Mouse (Mus musculus) testis, adult 2 months (tissue): ENCODE measurements around the gene Cort. TPM values are rescaled to one million over a fixed set of nuclear protein-coding genes. Genes with fewer than 3 reads are reported as not detected.

Source experiments
- H3K27ac ChIP-seq: fragments of 200-500 bp; 2 replicates; pipeline ENCODE4 v1.5.1; 2012; ENCODE audit warnings: low read depth, low read length; ENCODE audit not compliant: control insufficient read depth, insufficient read depth
- H3K27me3 ChIP-seq: fragments of 200-500 bp; 2 replicates; pipeline ENCODE4 v1.6.1; 2012; ENCODE audit warnings: mild to moderate bottlenecking, low read length, moderate library complexity; ENCODE audit not compliant: control insufficient read depth, insufficient read depth
- H3K36me3 ChIP-seq: fragments of 200-500 bp; 2 replicates; pipeline ENCODE4 v1.6.1; 2012; ENCODE audit warnings: mild to moderate bottlenecking, low read length; ENCODE audit not compliant: control insufficient read depth, insufficient read depth
- H3K4me1 ChIP-seq: fragments of 200-500 bp; 2 replicates; pipeline ENCODE4 v1.6.1; 2012; ENCODE audit warnings: low read length; ENCODE audit not compliant: control insufficient read depth, insufficient read depth
- H3K4me3 ChIP-seq: fragments of 200-500 bp; 2 replicates; pipeline ENCODE4 v1.5.1; 2012; ENCODE audit warnings: low read depth, mild to moderate bottlenecking, low read length, moderate library complexity, mixed read lengths; ENCODE audit not compliant: control insufficient read depth
- CTCF ChIP-seq: fragments of 200-500 bp; IDR thresholded peaks from 2 replicates; pipeline ENCODE4 v1.5.1; 2012; ENCODE audit warnings: low read depth, mild to moderate bottlenecking, inconsistent platforms, low read length, moderate library complexity; ENCODE audit not compliant: control insufficient read depth, insufficient read depth, insufficient replicate concordance
- POLR2A ChIP-seq: fragments of 200-500 bp; IDR thresholded peaks from 2 replicates; pipeline ENCODE4 v1.6.1; 2012; ENCODE audit warnings: low read depth, mild to moderate bottlenecking, inconsistent platforms, low read length, moderate library complexity; ENCODE audit not compliant: control insufficient read depth
- polyA plus RNA-seq: library from polyadenylated mRNA; depleted of rRNA; stranded (reverse); fragments of >200 nt; gene quantifications from 2 replicates; pipeline ENCODE4 v1.2.3, GENCODE M21; 2012; rRNA removed

Cort gene
- polyA plus RNA-seq, 1 experiment = not detected

GRCm38 (mm10) chr4:149081528-149081927 lies 45.0 kb downstream of the Cort start:
- no peak for TF ChIP-seq POLR2A
- no peak for TF ChIP-seq CTCF
- Histone ChIP-seq H3K4me1 (no peaks in the 10 kb centered on the region; the same call in 1 of the 2 replicates), H3K27me3 (no peaks in the 10 kb centered on the region), H3K36me3 (no peaks in the 10 kb centered on the region), H3K4me3 (no peak overlapping the region), H3K27ac (peak overlapping the region; percentile 33; the same call in 1 of the 2 replicates)

- no peaks in the 10 kb centered on the region; the same call in 1 of the 2 replicates for H3K4me1 ChIP-seq
- no peak overlapping the region for H3K27ac ChIP-seq
- no peaks in the 10 kb centered on the region for H3K27me3 ChIP-seq
- H3K36me3 ChIP-seq = no peaks in the 10 kb centered on the region
- TF ChIP-seq POLR2A = no peak
- no peak for TF ChIP-seq CTCF
- H3K4me3 ChIP-seq = no peak overlapping the region
These were observed 46.5 kb downstream of the Cort start for GRCm38 (mm10) chr4:149080111-149080510.

DNA sequence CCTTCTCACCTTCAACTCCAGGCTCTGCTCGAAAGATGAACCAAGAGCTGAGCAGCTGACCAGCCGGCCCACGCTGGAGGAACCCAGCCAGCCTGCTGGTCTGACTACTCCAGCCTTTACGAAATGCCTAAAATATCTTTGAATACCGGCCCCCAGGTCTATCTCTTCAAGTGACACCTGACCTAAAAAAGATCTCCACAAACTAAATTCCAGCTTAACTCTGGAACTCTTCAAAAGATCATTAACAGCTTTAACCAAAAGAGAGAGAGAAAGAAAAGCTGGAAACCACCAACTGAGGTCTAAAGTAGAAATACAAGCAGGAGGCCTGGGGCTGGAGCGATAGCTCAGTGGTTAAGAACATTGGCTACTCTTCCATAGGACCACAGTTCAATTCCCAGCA lies 46.9 kb downstream of the Cort start:
- H3K4me3 ChIP-seq = no peak overlapping the region

GRCm38 (mm10) chr4:149078261-149078660 lies 48.3 kb downstream of the Cort start:
- Histone ChIP-seq H3K4me3 (no peak overlapping the region), H3K27ac (no peak overlapping the region), H3K27me3 (no peaks in the 10 kb centered on the region), H3K4me1 (no peaks in the 10 kb centered on the region; the same call in 1 of the 2 replicates), H3K36me3 (no peaks in the 10 kb centered on the region; the same call in 1 of the 2 replicates)
- no peak for TF ChIP-seq CTCF
- TF ChIP-seq POLR2A = no peak

More for the DNA sequence above, 46.9 kb downstream of the Cort start:
- no peak for TF ChIP-seq POLR2A
- no peak for TF ChIP-seq CTCF
- Histone ChIP-seq H3K27ac (no peak overlapping the region), H3K27me3 (no peaks in the 10 kb centered on the region), H3K36me3 (no peaks in the 10 kb centered on the region; the same call in 1 of the 2 replicates), H3K4me1 (no peaks in the 10 kb centered on the region; the same call in 1 of the 2 replicates)

DNA sequence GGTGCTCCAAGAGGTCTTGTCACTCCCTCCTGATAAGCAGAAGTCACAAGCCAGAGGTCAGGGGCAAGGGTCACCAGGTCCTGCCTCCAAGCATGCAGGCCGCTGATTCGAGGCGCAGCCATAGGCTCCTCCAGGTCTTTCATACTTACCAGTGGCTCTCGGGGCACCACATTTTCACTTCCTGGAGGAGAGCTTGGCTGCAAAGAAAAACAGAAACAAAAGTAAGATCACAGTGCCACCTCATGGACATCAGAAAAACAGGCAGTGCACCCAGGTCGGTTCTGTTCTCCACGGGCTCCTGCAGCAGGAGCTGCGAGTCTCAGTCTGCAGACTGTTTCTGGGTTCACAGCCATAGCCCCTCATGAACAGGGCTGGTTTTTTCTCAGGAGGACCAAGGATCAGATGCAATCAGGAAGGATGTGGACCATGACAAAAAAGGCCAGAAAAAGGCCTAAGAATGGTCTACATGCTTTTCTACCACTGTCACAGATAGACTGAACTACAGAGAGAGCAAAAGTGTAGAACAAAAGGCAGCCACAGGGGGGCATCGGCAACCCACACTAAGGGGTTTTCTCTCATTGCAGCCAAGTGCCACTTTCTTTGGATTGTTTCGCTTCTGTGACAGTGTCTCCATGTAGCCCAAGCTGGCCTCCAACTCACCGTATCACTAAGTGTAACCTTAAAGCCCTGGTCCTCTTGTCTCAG lies 50.5 kb downstream of the Cort start:
- TF ChIP-seq CTCF (peak; percentile 20; the same call in 1 of the 2 replicates), POLR2A (no peak)
- no peak overlapping the region for H3K27ac ChIP-seq
- H3K36me3 ChIP-seq = no peaks in the 10 kb centered on the region; the same call in 1 of the 2 replicates
- no peaks in the 10 kb centered on the region; the same call in 1 of the 2 replicates for H3K4me1 ChIP-seq
- H3K4me3 ChIP-seq = no peak overlapping the region
- no peaks in the 10 kb centered on the region for H3K27me3 ChIP-seq

GRCm38 (mm10) chr4:149075073-149075472 lies 51.5 kb downstream of the Cort start:
- Histone ChIP-seq H3K4me1 (no peaks in the 10 kb centered on the region; the same call in 1 of the 2 replicates), H3K4me3 (no peak overlapping the region), H3K36me3 (no peaks in the 10 kb centered on the region; the same call in 1 of the 2 replicates), H3K27me3 (no peaks in the 10 kb centered on the region), H3K27ac (no peak overlapping the region)
- TF ChIP-seq CTCF (no peak), POLR2A (no peak)

Other genes with a start within 250 kb of the Cort start
- gene Pex14, start 26.9 kb downstream of the Cort start, polyA plus RNA-seq = 20.5 and 22.9 TPM in 2 replicates
- gene Dffa, start 22.6 kb downstream of the Cort start, polyA plus RNA-seq = 7.4 and 8.2 TPM in 2 replicates
- 10.3 and 12.2 TPM in 2 replicates for gene Cenps, start 10.9 kb upstream of the Cort start, polyA plus RNA-seq
- 21.7 and 22.3 TPM in 2 replicates for gene Pgd, start 40.0 kb upstream of the Cort start, polyA plus RNA-seq
- 24.9 and 25.9 TPM in 2 replicates for gene Kif1b, start 180.9 kb upstream of the Cort start, polyA plus RNA-seq